Mouse (Mus musculus) heart, postnatal 0 days (tissue): Measurements from ENCODE around the gene Gm44503.

Experiments used
- CTCF ChIP-seq: IDR thresholded peaks from 2 replicates; pipeline ENCODE4 v1.5.1; 2016; ENCODE audit warnings: antibody characterized with exemption, control low read depth, low read depth
- EP300 ChIP-seq: IDR thresholded peaks from 2 replicates; pipeline ENCODE4 v1.6.1; 2016; ENCODE audit warnings: antibody characterized with exemption, low read depth

- TF ChIP-seq CTCF (no peak), EP300 (no peak)
Observed at GRCm38 (mm10) chr9:73040080-73040479, 81.4 kb downstream of the Gm44503 start, which contains the start of gene Pigb.
